Mouse (Mus musculus): ENCODE measurements around the gene Scd1.

The Scd1 gene

GRCm38 (mm10) chr19:44407341-44408222 is at the start of gene Scd1:
Gene Scd1 (minus strand): TSS chr19:44407879.
- DNase-seq (ENCODE audit: low spot score), result peak; percentile 61

GRCm38 (mm10) chr19:44455356-44455755 is 47.7 kb upstream of the Scd1 start:
- no peak for DNase-seq (ENCODE audit: low spot score)

GRCm38 (mm10) chr19:44454862-44455261 is 47.2 kb upstream of the Scd1 start:
- DNase-seq (ENCODE audit: low spot score), result no peak

- no peak for DNase-seq (ENCODE audit: low spot score)
These were observed 40.2 kb upstream of the Scd1 start for GRCm38 (mm10) chr19:44447927-44448326.

GRCm38 (mm10) chr19:44445755-44446154 is 38.1 kb upstream of the Scd1 start:
- DNase-seq (ENCODE audit: low spot score), result no peak

- no peak for DNase-seq (ENCODE audit: low spot score)
These were observed 31.6 kb upstream of the Scd1 start for GRCm38 (mm10) chr19:44439302-44439701.

GRCm38 (mm10) chr19:44437975-44438374 is 30.3 kb upstream of the Scd1 start:
- no peak for DNase-seq (ENCODE audit: low spot score)

- no peak for DNase-seq (ENCODE audit: low spot score)
These were observed 24.4 kb upstream of the Scd1 start for GRCm38 (mm10) chr19:44432084-44432483.

GRCm38 (mm10) chr19:44427721-44428120 is 20.0 kb upstream of the Scd1 start:
- no peak for DNase-seq (ENCODE audit: low spot score)

GRCm38 (mm10) chr19:44422051-44422631 is 14.5 kb upstream of the Scd1 start:
- DNase-seq (ENCODE audit: low spot score), result no peak

GRCm38 (mm10) chr19:44419530-44419929 is 11.9 kb upstream of the Scd1 start:
- no peak for DNase-seq (ENCODE audit: low spot score)

- DNase-seq (ENCODE audit: low spot score), result peak; percentile 68
These were observed 11.3 kb upstream of the Scd1 start for GRCm38 (mm10) chr19:44418945-44419344.

- DNase-seq (ENCODE audit: low spot score), result no peak
These were observed 10.9 kb upstream of the Scd1 start for GRCm38 (mm10) chr19:44418544-44418943.

GRCm38 (mm10) chr19:44418061-44418460 is 10.4 kb upstream of the Scd1 start:
- DNase-seq (ENCODE audit: low spot score), result no peak

GRCm38 (mm10) chr19:44417448-44417847 is 9.8 kb upstream of the Scd1 start:
- DNase-seq (ENCODE audit: low spot score), result no peak

- DNase-seq (ENCODE audit: low spot score), result no peak
These were observed 8.6 kb upstream of the Scd1 start for GRCm38 (mm10) chr19:44416240-44416639.

GRCm38 (mm10) chr19:44415464-44415863 is 7.8 kb upstream of the Scd1 start:
- no peak for DNase-seq (ENCODE audit: low spot score)

GRCm38 (mm10) chr19:44410269-44410992 is 2.8 kb upstream of the Scd1 start:
- DNase-seq (ENCODE audit: low spot score), result no peak

- DNase-seq (ENCODE audit: low spot score), result no peak
These were observed 916 bp upstream of the Scd1 start for GRCm38 (mm10) chr19:44408595-44408994.

GRCm38 (mm10) chr19:44408223-44408545 is 505 bp upstream of the Scd1 start:
- DNase-seq (ENCODE audit: low spot score), result peak; percentile 35

- no peak for DNase-seq (ENCODE audit: low spot score)
These were observed 4.1 kb downstream of the Scd1 start for GRCm38 (mm10) chr19:44403546-44403945.

- no peak for DNase-seq (ENCODE audit: low spot score)
These were observed 7.0 kb downstream of the Scd1 start for GRCm38 (mm10) chr19:44400484-44401197.

Measured in urinary bladder, postnatal 25 days (tissue).